Mouse (Mus musculus) embryonic facial prominence, embryonic 12.5 days (tissue): ENCODE measurements at regions not wholly inside any gene's neighbourhood (a gene's known extent, or its start where the extent isn't known, plus 50 kb on each side); places are given as distances from the start of the nearest gene placed in this dataset.

Source experiments
- ATAC-seq: fragments of 200-750 bp; cut with Nextera tagmentation; 2 replicates; pipeline ENCODE4 v1.8.0; 2017; ENCODE audit not compliant: insufficient number of reproducible peaks, insufficient read depth, low FRiP score, low TSS enrichment
- H3K27ac ChIP-seq: fragments of 300-500 bp; sonication (generic); 2 replicates; pipeline ENCODE4 v1.5.1; 2016; ENCODE audit warnings: mild to moderate bottlenecking
- H3K27me3 ChIP-seq: fragments of 300-500 bp; sonication (generic); 2 replicates; pipeline ENCODE4 v1.6.1; 2016; ENCODE audit warnings: mild to moderate bottlenecking, moderate library complexity
- H3K36me3 ChIP-seq: fragments of 300-500 bp; sonication (generic); 2 replicates; pipeline ENCODE4 v1.6.1; 2016; ENCODE audit warnings: mild to moderate bottlenecking
- H3K4me1 ChIP-seq: fragments of 300-500 bp; sonication (generic); 2 replicates; pipeline ENCODE4 v1.6.1; 2016
- H3K4me2 ChIP-seq: fragments of 300-500 bp; sonication (generic); replicated peaks from 2 replicates; pipeline ENCODE4 v1.6.1; 2016; ENCODE audit warnings: mild to moderate bottlenecking, moderate library complexity
- H3K4me3 ChIP-seq: fragments of 300-500 bp; sonication (generic); 2 replicates; pipeline ENCODE4 v1.5.1; 2016; ENCODE audit warnings: mild to moderate bottlenecking
- H3K9ac ChIP-seq: fragments of 300-500 bp; sonication (generic); 2 replicates; pipeline ENCODE4 v1.6.1; 2016; ENCODE audit warnings: mild to moderate bottlenecking, moderate library complexity
- H3K9me3 ChIP-seq: fragments of 300-500 bp; sonication (generic); 2 replicates; pipeline ENCODE4 v1.6.1; 2016; ENCODE audit warnings: mild to moderate bottlenecking, moderate library complexity
- WGBS: fragments of 180-500 bp; shearing (Covaris S2); methylation state at CpG from one replicate; pipeline ENCODE4 v1.1.7; 2016; 5-methylcytosine and 5-hydroxymethylcytosine counted together

- Histone ChIP-seq H3K27ac (no peak overlapping the region), H3K27me3 (no peaks in the 10 kb centered on the region), H3K4me1 (no peaks in the 10 kb centered on the region), H3K4me3 (no peak overlapping the region), H3K4me2 (no peak overlapping the region), H3K9ac (no peak overlapping the region), H3K36me3 (no peaks in the 10 kb centered on the region), H3K9me3 (no peaks in the 10 kb centered on the region)
- ATAC-seq: no peak
- WGBS: 42% methylated on average over 3 of the region's 3 CpGs
Measured at GRCm38 (mm10) chr12:30647511-30647910, 63.3 kb downstream of the Tmem18 start.

GRCm38 (mm10) chr12:30651506-30651905 is 67.3 kb downstream of the Tmem18 start:
- WGBS: 74% methylated on average over 1 of the region's 1 CpGs
- H3K27me3 ChIP-seq: no peaks in the 10 kb centered on the region
- H3K36me3 ChIP-seq: no peaks in the 10 kb centered on the region
- H3K4me3 ChIP-seq: no peak overlapping the region
- H3K9me3 ChIP-seq: no peaks in the 10 kb centered on the region
- no peak overlapping the region for H3K9ac ChIP-seq
- no peak overlapping the region for H3K27ac ChIP-seq
- H3K4me1 ChIP-seq: no peaks in the 10 kb centered on the region
- no peak overlapping the region for H3K4me2 ChIP-seq
- ATAC-seq: no peak

- no peaks in the 10 kb centered on the region for H3K9me3 ChIP-seq
- 70% methylated on average over 5 of the region's 5 CpGs for WGBS
- no peak for ATAC-seq
Measured at GRCm38 (mm10) chr12:30654347-30655075, 70.3 kb downstream of the Tmem18 start.

DNA sequence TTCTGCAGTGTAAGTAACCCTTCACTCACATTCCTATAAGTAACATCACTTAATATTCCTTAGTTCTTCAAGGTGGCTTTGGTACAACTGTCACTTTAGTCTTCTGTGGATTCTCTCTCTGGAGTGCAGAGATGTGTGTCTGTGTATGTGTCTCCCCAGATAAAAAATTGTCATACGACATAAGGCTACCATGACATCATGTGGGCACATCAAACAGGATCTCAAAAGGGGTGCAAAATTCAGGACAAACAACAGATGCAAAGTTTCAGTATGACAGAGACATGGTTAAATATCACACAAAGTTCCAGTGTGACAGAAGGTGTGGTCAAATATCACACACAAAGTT is 70.8 kb downstream of the Tmem18 start:
- ATAC-seq: no peak
- WGBS: 80% methylated on average over 1 of the region's 1 CpGs
- no peak overlapping the region for H3K4me3 ChIP-seq
- no peaks in the 10 kb centered on the region for H3K4me1 ChIP-seq
- no peaks in the 10 kb centered on the region for H3K27me3 ChIP-seq
- no peak overlapping the region for H3K9ac ChIP-seq
- no peak overlapping the region for H3K27ac ChIP-seq
- no peak overlapping the region for H3K4me2 ChIP-seq
- H3K9me3 ChIP-seq: no peaks in the 10 kb centered on the region
- no peaks in the 10 kb centered on the region for H3K36me3 ChIP-seq

More at GRCm38 (mm10) chr12:30654347-30655075, 70.3 kb downstream of the Tmem18 start:
- Histone ChIP-seq H3K27ac (no peak overlapping the region), H3K4me3 (no peak overlapping the region), H3K27me3 (no peaks in the 10 kb centered on the region), H3K4me2 (no peak overlapping the region), H3K36me3 (no peaks in the 10 kb centered on the region), H3K4me1 (no peaks in the 10 kb centered on the region), H3K9ac (no peak overlapping the region)

GRCm38 (mm10) chr12:30678826-30679225 is 94.6 kb downstream of the Tmem18 start:
- Histone ChIP-seq H3K9ac (no peak overlapping the region), H3K36me3 (no peaks in the 10 kb centered on the region), H3K4me2 (no peak overlapping the region), H3K27me3 (no peaks in the 10 kb centered on the region), H3K27ac (no peak overlapping the region), H3K9me3 (no peaks in the 10 kb centered on the region), H3K4me1 (peaks cover 9% of the 10 kb centered on the region), H3K4me3 (no peak overlapping the region)
- WGBS: 39% methylated on average over 2 of the region's 2 CpGs
- no peak for ATAC-seq

DNA sequence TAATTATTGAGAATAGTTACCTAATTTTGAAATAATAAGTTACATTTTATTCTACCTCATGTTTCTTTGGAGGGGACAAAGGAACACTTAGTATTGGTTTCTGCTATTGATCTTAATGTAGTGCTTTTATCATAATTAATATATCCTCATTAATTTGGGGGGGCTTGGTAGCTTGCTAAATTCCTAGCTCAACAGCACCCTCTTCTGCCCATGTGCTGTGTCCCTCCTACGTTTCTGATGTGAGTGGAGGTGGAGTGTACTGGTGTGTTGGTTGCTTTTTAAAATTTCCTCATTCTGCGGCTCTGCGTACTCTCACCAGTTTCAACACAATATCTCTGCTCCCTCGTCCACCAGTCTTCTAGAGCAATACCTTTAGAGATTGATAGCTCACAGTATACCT is 105.8 kb downstream of the Tmem18 start:
- H3K27me3 ChIP-seq: no peaks in the 10 kb centered on the region
- H3K27ac ChIP-seq: no peak overlapping the region
- no peaks in the 10 kb centered on the region for H3K9me3 ChIP-seq
- WGBS: 75% methylated on average over 4 of the region's 4 CpGs
- H3K9ac ChIP-seq: no peak overlapping the region
- H3K4me2 ChIP-seq: no peak overlapping the region
- H3K4me1 ChIP-seq: peaks cover 7% of the 10 kb centered on the region; the same call in 1 of the 2 replicates
- no peaks in the 10 kb centered on the region for H3K36me3 ChIP-seq
- no peak for ATAC-seq
- H3K4me3 ChIP-seq: no peak overlapping the region

GRCm38 (mm10) chr12:30693540-30693939 is 109.3 kb downstream of the Tmem18 start:
- H3K4me3 ChIP-seq: no peak overlapping the region
- H3K4me2 ChIP-seq: no peak overlapping the region
- no peaks in the 10 kb centered on the region for H3K9me3 ChIP-seq
- 16% methylated on average over 3 of the region's 3 CpGs for WGBS
- H3K36me3 ChIP-seq: no peaks in the 10 kb centered on the region
- no peak for ATAC-seq
- no peaks in the 10 kb centered on the region for H3K27me3 ChIP-seq
- H3K4me1 ChIP-seq: peaks cover 7% of the 10 kb centered on the region; the same call in 1 of the 2 replicates
- H3K27ac ChIP-seq: 0 out of 2 replicates have a peak overlapping the region, but pooled peaks have one; percentile 19
- H3K9ac ChIP-seq: no peak overlapping the region

DNA sequence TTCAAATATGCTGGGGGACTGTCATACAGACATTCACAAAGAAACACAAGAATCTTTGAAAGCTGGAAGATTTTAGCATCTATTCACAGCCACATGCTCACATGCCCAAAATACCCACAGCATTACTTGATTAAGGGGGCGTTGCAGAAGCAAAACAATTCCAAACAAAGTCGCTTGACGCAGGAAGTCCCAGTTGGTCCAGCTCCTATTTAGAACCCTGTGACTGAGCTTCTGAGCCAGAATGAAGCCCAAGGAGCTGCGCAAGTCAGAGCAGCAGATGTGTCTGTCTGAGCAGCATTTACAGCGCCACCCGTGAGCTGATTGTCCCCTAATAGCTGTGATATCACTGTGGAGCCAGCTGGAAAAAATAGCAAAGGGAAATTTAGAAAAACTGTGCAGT is 114.0 kb downstream of the Tmem18 start:
- Histone ChIP-seq H3K27me3 (no peaks in the 10 kb centered on the region), H3K9ac (no peak overlapping the region), H3K36me3 (no peaks in the 10 kb centered on the region), H3K9me3 (no peaks in the 10 kb centered on the region), H3K27ac (no peak overlapping the region), H3K4me1 (peaks cover 6% of the 10 kb centered on the region; the same call in 1 of the 2 replicates), H3K4me2 (no peak overlapping the region), H3K4me3 (no peak overlapping the region)
- ATAC-seq: no peak
- 54% methylated on average over 6 of the region's 6 CpGs for WGBS

GRCm38 (mm10) chr12:30703691-30704090 is 119.5 kb downstream of the Tmem18 start:
- no peaks in the 10 kb centered on the region for H3K36me3 ChIP-seq
- H3K27ac ChIP-seq: no peak overlapping the region
- H3K4me1 ChIP-seq: no peaks in the 10 kb centered on the region
- no peak for ATAC-seq
- 84% methylated on average over 3 of the region's 3 CpGs for WGBS
- H3K9me3 ChIP-seq: no peaks in the 10 kb centered on the region
- no peaks in the 10 kb centered on the region for H3K27me3 ChIP-seq
- no peak overlapping the region for H3K4me2 ChIP-seq
- H3K9ac ChIP-seq: no peak overlapping the region
- no peak overlapping the region for H3K4me3 ChIP-seq

GRCm38 (mm10) chr12:30707271-30707670 is 123.0 kb downstream of the Tmem18 start:
- H3K27me3 ChIP-seq: no peaks in the 10 kb centered on the region
- no peak overlapping the region for H3K27ac ChIP-seq
- H3K36me3 ChIP-seq: no peaks in the 10 kb centered on the region
- no peak overlapping the region for H3K9ac ChIP-seq
- no peaks in the 10 kb centered on the region; the same call in 1 of the 2 replicates for H3K4me1 ChIP-seq
- no peaks in the 10 kb centered on the region for H3K9me3 ChIP-seq
- H3K4me3 ChIP-seq: no peak overlapping the region
- ATAC-seq: no peak
- no peak overlapping the region for H3K4me2 ChIP-seq
- WGBS: 82% methylated on average over 5 of the region's 5 CpGs

DNA sequence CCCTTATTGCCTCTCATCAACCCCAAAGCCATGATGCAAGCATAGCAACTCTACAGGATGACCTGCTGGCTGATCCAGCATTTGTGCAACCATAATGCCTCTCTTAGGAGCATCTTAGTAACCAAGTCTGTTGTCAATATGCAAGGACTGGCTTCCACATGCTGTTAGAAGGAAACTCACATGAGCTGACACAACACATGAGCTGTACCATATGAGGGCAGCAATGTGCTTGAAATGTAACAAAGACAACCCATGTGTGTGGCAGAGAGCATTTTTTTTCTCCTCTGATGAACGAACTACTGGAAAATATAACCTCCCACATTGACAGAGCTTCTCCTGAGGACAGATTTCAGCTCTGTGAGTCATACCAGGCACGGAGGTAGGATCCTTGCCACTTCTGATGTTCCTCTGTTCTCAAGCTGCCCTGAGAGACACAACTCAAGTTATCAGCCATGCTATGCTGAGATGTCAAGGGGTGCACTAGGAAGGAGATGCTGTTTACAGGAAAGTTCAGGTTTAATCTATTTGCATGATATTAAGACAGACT is 124.5 kb downstream of the Tmem18 start:
- no peak for ATAC-seq
- no peaks in the 10 kb centered on the region for H3K27me3 ChIP-seq
- WGBS: 70% methylated on average over 2 of the region's 2 CpGs
- no peaks in the 10 kb centered on the region for H3K36me3 ChIP-seq
- H3K9ac ChIP-seq: no peak overlapping the region
- no peaks in the 10 kb centered on the region; the same call in 1 of the 2 replicates for H3K4me1 ChIP-seq
- no peak overlapping the region for H3K4me3 ChIP-seq
- no peak overlapping the region for H3K4me2 ChIP-seq
- H3K27ac ChIP-seq: no peak overlapping the region
- H3K9me3 ChIP-seq: no peaks in the 10 kb centered on the region

- Histone ChIP-seq H3K4me1 (no peaks in the 10 kb centered on the region; the same call in 1 of the 2 replicates), H3K9me3 (no peaks in the 10 kb centered on the region), H3K36me3 (no peaks in the 10 kb centered on the region), H3K4me2 (no peak overlapping the region), H3K27ac (no peak overlapping the region), H3K27me3 (no peaks in the 10 kb centered on the region), H3K9ac (no peak overlapping the region), H3K4me3 (no peak overlapping the region)
- no peak for ATAC-seq
- WGBS: 78% methylated on average over 4 of the region's 4 CpGs
Measured at GRCm38 (mm10) chr12:30710554-30710953, 126.3 kb downstream of the Tmem18 start.
